In the genomic region with DNA sequence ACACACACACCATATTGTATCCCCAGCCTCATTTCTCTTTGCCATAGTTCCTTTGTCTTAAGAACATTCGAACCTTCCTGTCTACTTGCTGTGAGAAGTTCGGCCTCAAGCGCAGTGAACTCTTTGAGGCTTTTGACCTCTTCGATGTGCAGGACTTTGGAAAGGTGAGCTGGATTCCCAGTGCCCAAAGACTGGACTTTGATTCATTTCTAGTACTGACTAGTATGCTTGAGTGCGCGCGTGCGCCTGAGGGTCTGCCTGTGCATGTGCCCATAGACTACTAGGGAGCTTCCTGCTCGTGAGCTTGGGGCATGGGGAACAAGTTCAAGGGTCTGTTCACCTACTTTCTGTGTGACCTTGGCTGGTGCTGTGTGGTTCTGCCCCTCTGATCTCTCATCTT, we compare ENCODE assay signal across 18 mouse cellular contexts. TPM values are rescaled to one million over a fixed set of nuclear protein-coding genes. Genes with fewer than 3 reads are reported as not detected.
"Had no signal": no experiment of that assay in that cellular context is flagged by ENCODE, and none has a peak within 500 bp of the region (broad histone marks: within the 10 kb centered on the region; RNA-seq: fewer than 3 reads in every experiment).

No protein-coding gene starts in this region.

- H3K4me1 ChIP-seq: midbrain, embryonic 10.5 days; midbrain, embryonic 12.5 days; neural tube, embryonic 13.5 days; neural tube, embryonic 15.5 days had no signal

- DNase-seq: lung, embryonic 14.5 days; lung, postnatal 10 days; lung, postnatal 4 days; midbrain, embryonic 14.5 days; retina, postnatal 1 day; right cerebral cortex, adult 18-20 months; right cerebral cortex, postnatal 25 days; right cerebral cortex, postnatal 4 days; spleen, adult 18-20 months; thymus, adult 18-20 months; thymus, postnatal 25 days; thymus, postnatal 4 days had no signal

- H3K36me3 ChIP-seq: midbrain, embryonic 10.5 days; midbrain, embryonic 12.5 days; neural tube, embryonic 13.5 days; neural tube, embryonic 15.5 days had no signal

- H3K4me3 ChIP-seq: midbrain, embryonic 10.5 days; midbrain, embryonic 12.5 days; myocyte; neural tube, embryonic 13.5 days; neural tube, embryonic 15.5 days had no signal

- H3K27me3 ChIP-seq: midbrain, embryonic 12.5 days; neural tube, embryonic 13.5 days; neural tube, embryonic 15.5 days had no signal

- H3K4me2 ChIP-seq: lung, embryonic 14.5 days; midbrain, embryonic 12.5 days; neural tube, embryonic 13.5 days; neural tube, embryonic 15.5 days had no signal

- H3K9me3 ChIP-seq: midbrain, embryonic 10.5 days; midbrain, embryonic 12.5 days; neural tube, embryonic 13.5 days; neural tube, embryonic 15.5 days had no signal

- H3K27ac ChIP-seq: midbrain, embryonic 10.5 days; midbrain, embryonic 12.5 days; neural tube, embryonic 13.5 days; neural tube, embryonic 15.5 days had no signal

- ATAC-seq: midbrain, embryonic 16.5 days had no signal

- H3K9ac ChIP-seq: lung, embryonic 14.5 days; midbrain, embryonic 12.5 days; neural tube, embryonic 13.5 days; neural tube, embryonic 15.5 days had no signal

RNA-seq across cellular contexts. Expression of a gene that starts 17.0 kb away (rescaled TPM):
- polyA plus RNA-seq: myocyte had no signal
